Mouse (Mus musculus): ENCODE data around the gene Rps19. TPM values are rescaled to one million over a fixed set of nuclear protein-coding genes. Genes with fewer than 3 reads are reported as not detected.
A peak's percentile ranks its signal among the peaks of the same experiment; 100 is the strongest.

Gene Rps19
- polyA plus RNA-seq, 1 experiment from 2014 or later: 1,295 TPM

- ATAC-seq (ENCODE audit: low read depth): no peak
- Histone ChIP-seq H3K9ac (no peak overlapping the region), H3K27me3 (no peaks in the 10 kb centered on the region), H3K4me1 (replicated peaks) (no peaks in the 10 kb centered on the region), H3K9me3 (no peaks in the 10 kb centered on the region), H3K27ac (replicated peaks) (no peak overlapping the region), H3K36me3 (no peaks in the 10 kb centered on the region), H3K4me3 (no peak overlapping the region), H3K4me2 (no peak overlapping the region)
- 76% methylated on average over 8 of the region's 8 CpGs for WGBS
Observed at GRCm38 (mm10) chr7:24852557-24853232, 31.5 kb upstream of the Rps19 start.

GRCm38 (mm10) chr7:24853233-24853563 lies 31.0 kb upstream of the Rps19 start:
- Histone ChIP-seq H3K4me1 (replicated peaks) (no peaks in the 10 kb centered on the region), H3K27ac (replicated peaks) (no peak overlapping the region), H3K4me3 (no peak overlapping the region), H3K4me2 (no peak overlapping the region), H3K9me3 (no peaks in the 10 kb centered on the region), H3K36me3 (no peaks in the 10 kb centered on the region), H3K27me3 (no peaks in the 10 kb centered on the region), H3K9ac (no peak overlapping the region)
- no peak for ATAC-seq (ENCODE audit: low read depth)

GRCm38 (mm10) chr7:24853695-24854094 lies 30.5 kb upstream of the Rps19 start:
- H3K36me3 ChIP-seq: no peaks in the 10 kb centered on the region
- H3K27ac ChIP-seq (replicated peaks): no peak overlapping the region
- no peak overlapping the region for H3K9ac ChIP-seq
- ATAC-seq (ENCODE audit: low read depth): no peak
- H3K9me3 ChIP-seq: no peaks in the 10 kb centered on the region
- 47% methylated on average over 7 of the region's 7 CpGs for WGBS
- no peak overlapping the region for H3K4me2 ChIP-seq
- H3K27me3 ChIP-seq: no peaks in the 10 kb centered on the region
- H3K4me1 ChIP-seq (replicated peaks): no peaks in the 10 kb centered on the region
- no peak overlapping the region for H3K4me3 ChIP-seq

GRCm38 (mm10) chr7:24856460-24857120 lies 27.6 kb upstream of the Rps19 start:
- Histone ChIP-seq H3K4me2 (no peak overlapping the region), H3K4me3 (no peak overlapping the region), H3K4me1 (replicated peaks) (no peaks in the 10 kb centered on the region), H3K27me3 (no peaks in the 10 kb centered on the region), H3K9me3 (no peaks in the 10 kb centered on the region), H3K36me3 (no peaks in the 10 kb centered on the region), H3K9ac (no peak overlapping the region), H3K27ac (replicated peaks) (no peak overlapping the region)
- ATAC-seq (ENCODE audit: low read depth): no peak
- 34% methylated on average over 6 of the region's 6 CpGs for WGBS

- Histone ChIP-seq H3K4me1 (replicated peaks) (no peaks in the 10 kb centered on the region), H3K27ac (replicated peaks) (no peak overlapping the region), H3K9ac (no peak overlapping the region), H3K4me2 (no peak overlapping the region), H3K27me3 (no peaks in the 10 kb centered on the region), H3K4me3 (no peak overlapping the region), H3K9me3 (no peaks in the 10 kb centered on the region), H3K36me3 (no peaks in the 10 kb centered on the region)
- no peak for ATAC-seq (ENCODE audit: low read depth)
- 69% methylated on average over 5 of the region's 5 CpGs for WGBS
Observed at GRCm38 (mm10) chr7:24859234-24859633, 24.9 kb upstream of the Rps19 start.

GRCm38 (mm10) chr7:24861913-24862312 lies 22.3 kb upstream of the Rps19 start, which contains the start of gene Gm9844:
Gene Gm9844 (plus strand): TSS chr7:24862213.
- Histone ChIP-seq H3K9ac (no peak within 1 kb of the TSS), H3K9me3 (no peaks in the 10 kb centered on the region), H3K36me3 (no peaks in the 10 kb centered on the region), H3K27me3 (no peaks in the 10 kb centered on the region), H3K27ac (replicated peaks) (no peak within 1 kb of the TSS), H3K4me1 (replicated peaks) (no peaks in the 10 kb centered on the region), H3K4me2 (no peak within 1 kb of the TSS), H3K4me3 (no peak within 1 kb of the TSS)
- 86% methylated on average over 7 of the region's 7 CpGs for WGBS
- no peak for ATAC-seq (ENCODE audit: low read depth)

- Histone ChIP-seq H3K4me3 (no peak overlapping the region), H3K9me3 (no peaks in the 10 kb centered on the region), H3K4me1 (replicated peaks) (no peaks in the 10 kb centered on the region), H3K27me3 (no peaks in the 10 kb centered on the region), H3K27ac (replicated peaks) (no peak overlapping the region), H3K9ac (no peak overlapping the region), H3K36me3 (no peaks in the 10 kb centered on the region), H3K4me2 (no peak overlapping the region)
- no peak for ATAC-seq (ENCODE audit: low read depth)
- WGBS: 91% methylated on average over 4 of the region's 4 CpGs
Observed at GRCm38 (mm10) chr7:24862853-24863252, 21.3 kb upstream of the Rps19 start.

- Histone ChIP-seq H3K4me3 (no peak overlapping the region), H3K9me3 (no peaks in the 10 kb centered on the region), H3K27ac (replicated peaks) (no peak overlapping the region), H3K27me3 (no peaks in the 10 kb centered on the region), H3K4me1 (replicated peaks) (peaks cover 6% of the 10 kb centered on the region; the same call in 1 of the 2 replicates), H3K36me3 (no peaks in the 10 kb centered on the region), H3K4me2 (no peak overlapping the region), H3K9ac (no peak overlapping the region)
- WGBS: 33% methylated on average over 6 of the region's 6 CpGs
- no peak for ATAC-seq (ENCODE audit: low read depth)
Observed at GRCm38 (mm10) chr7:24864156-24864555, 20.0 kb upstream of the Rps19 start.

GRCm38 (mm10) chr7:24869080-24869479 lies 15.1 kb upstream of the Rps19 start:
- no peak overlapping the region for H3K27ac ChIP-seq (replicated peaks)
- H3K9me3 ChIP-seq: peaks cover 5% of the 10 kb centered on the region; the same call in 1 of the 2 replicates
- no peaks in the 10 kb centered on the region for H3K27me3 ChIP-seq
- H3K9ac ChIP-seq: no peak overlapping the region
- no peak overlapping the region for H3K4me2 ChIP-seq
- H3K4me1 ChIP-seq (replicated peaks): peaks cover 6% of the 10 kb centered on the region; the same call in 1 of the 2 replicates
- H3K36me3 ChIP-seq: no peaks in the 10 kb centered on the region
- H3K4me3 ChIP-seq: no peak overlapping the region
- WGBS: 59% methylated on average over 17 of the region's 17 CpGs
- no peak for ATAC-seq (ENCODE audit: low read depth)

- peak within 1 kb of the TSS; percentile 9; the same call in 1 of the 2 replicates for H3K4me2 ChIP-seq
- ATAC-seq (ENCODE audit: low read depth): peak; percentile 64; the same call in 1 of the 2 replicates
- H3K4me3 ChIP-seq: no peak within 1 kb of the TSS
- H3K27ac ChIP-seq (replicated peaks): no peak within 1 kb of the TSS
- no peaks in the 10 kb centered on the region for H3K27me3 ChIP-seq
- no peaks in the 10 kb centered on the region for H3K36me3 ChIP-seq
- H3K9ac ChIP-seq: no peak within 1 kb of the TSS
- WGBS: 50% methylated on average over 39 of the region's 41 CpGs
- H3K4me1 ChIP-seq (replicated peaks): peaks cover 6% of the 10 kb centered on the region; the same call in 1 of the 2 replicates
- peaks cover 5% of the 10 kb centered on the region; the same call in 1 of the 2 replicates for H3K9me3 ChIP-seq
Observed at GRCm38 (mm10) chr7:24869532-24870165, 14.5 kb upstream of the Rps19 start, which contains the start of the genes Lypd4 and Dmrtc2. Gene Lypd4 (minus strand): TSS chr7:24869941. Gene Dmrtc2 (plus strand): TSS chr7:24870057.

- 0 out of 2 replicates have a peak, but pooled peaks cover 7% of the 10 kb centered on the region for H3K4me1 ChIP-seq (replicated peaks)
- 84% methylated on average over 3 of the region's 3 CpGs for WGBS
Observed at GRCm38 (mm10) chr7:24877588-24877987, 6.6 kb upstream of the Rps19 start.

GRCm38 (mm10) chr7:24879620-24880019 lies 4.6 kb upstream of the Rps19 start:
- Histone ChIP-seq H3K9me3 (no peaks in the 10 kb centered on the region), H3K4me1 (replicated peaks) (0 out of 2 replicates have a peak, but pooled peaks cover 7% of the 10 kb centered on the region), H3K4me2 (no peak overlapping the region), H3K27ac (replicated peaks) (0 out of 2 replicates have a peak overlapping the region, but pooled peaks have one; percentile 15), H3K36me3 (no peaks in the 10 kb centered on the region), H3K9ac (peak overlapping the region; percentile 35; the same call in 1 of the 2 replicates), H3K27me3 (no peaks in the 10 kb centered on the region), H3K4me3 (no peak overlapping the region)
- ATAC-seq (ENCODE audit: low read depth): no peak
- WGBS: 13% methylated on average over 2 of the region's 2 CpGs

More at GRCm38 (mm10) chr7:24877588-24877987, 6.6 kb upstream of the Rps19 start:
- no peak overlapping the region for H3K4me2 ChIP-seq
- no peaks in the 10 kb centered on the region for H3K27me3 ChIP-seq
- no peak overlapping the region for H3K9ac ChIP-seq
- no peak overlapping the region for H3K27ac ChIP-seq (replicated peaks)
- no peaks in the 10 kb centered on the region for H3K36me3 ChIP-seq
- no peaks in the 10 kb centered on the region for H3K9me3 ChIP-seq
- H3K4me3 ChIP-seq: no peak overlapping the region
- ATAC-seq (ENCODE audit: low read depth): no peak

Data from neural tube, embryonic 13.5 days (tissue).